Mouse (Mus musculus) MEL (cell line): Measurements from ENCODE around the gene Trmt1. TPM values are rescaled to one million over a fixed set of nuclear protein-coding genes. Genes with fewer than 3 reads are reported as not detected.

Experiments
- polyA plus RNA-seq, 2 experiments: library from polyadenylated mRNA; stranded (reverse) in 1 of 2; unstranded in 1 of 2; fragments of >175 nt in 1 of 2; fragments of >200 nt in 1 of 2; gene quantifications; 2 replicates each; pipeline versions ENCODE4 v1.2.1 to v1.2.4; 2012; ENCODE audit warnings: low replicate concordance in 2 of 2, low read depth in 1 of 2; ENCODE audit not compliant: insufficient read length in 2 of 2, insufficient read depth in 1 of 2, missing spikeins in 1 of 2
- total RNA-seq: library from RNA; depleted of rRNA; stranded (reverse); fragments of 300-350 nt; gene quantifications from 2 replicates; pipeline ENCODE4 v1.2.3, GENCODE M21; 2012; rRNA removed

Gene Trmt1
- total and polyA plus RNA-seq, 3 experiments, result 183 to 221 TPM; not detected in 1

Other genes with a start within 250 kb of the Trmt1 start
- gene Ier2, start 23.5 kb upstream of the Trmt1 start, total RNA-seq, result 22.5 and 24.4 TPM in 2 replicates
- gene Ier2, start 23.5 kb upstream of the Trmt1 start, polyA plus RNA-seq, result 100 to 1,000 TPM in 1 of 2 experiments, 10 to 100 TPM in 1; 37.7 to 258 TPM
- gene Nacc1, start 1.6 kb downstream of the Trmt1 start, total RNA-seq, result 42.5 and 45.3 TPM in 2 replicates
- gene Nacc1, start 1.6 kb downstream of the Trmt1 start, polyA plus RNA-seq, result 100 to 1,000 TPM in 1 of 2 experiments, not detected in 1; 106 TPM
- gene Lyl1, start 15.2 kb downstream of the Trmt1 start, total RNA-seq, result 75.5 and 88.7 TPM in 2 replicates
- gene Lyl1, start 15.2 kb downstream of the Trmt1 start, polyA plus RNA-seq, result 100 to 1,000 TPM; 136 to 149 TPM
- 5.6 and 7.9 TPM in 2 replicates for gene G430095P16Rik, start 36.7 kb downstream of the Trmt1 start, total RNA-seq
- 10 to 100 TPM in 1 of 2 experiments, not detected in 1; 17.1 TPM for gene G430095P16Rik, start 36.7 kb downstream of the Trmt1 start, polyA plus RNA-seq
- 11.3 and 14.4 TPM in 2 replicates for gene Nfix, start 114.0 kb downstream of the Trmt1 start, total RNA-seq
- gene Nfix, start 114.0 kb downstream of the Trmt1 start, polyA plus RNA-seq, result 10 to 100 TPM in 1 of 2 experiments, not detected in 1; 29.1 TPM
- gene Dand5, start 136.5 kb downstream of the Trmt1 start, total RNA-seq, result 1.4 and 1.7 TPM in 2 replicates
- 1 to 10 TPM in 1 of 2 experiments, not detected in 1; 2.2 TPM for gene Dand5, start 136.5 kb downstream of the Trmt1 start, polyA plus RNA-seq
- 47.5 and 51.8 TPM in 2 replicates for gene Gadd45gip1, start 145.2 kb downstream of the Trmt1 start, total RNA-seq
- 10 to 100 TPM in 1 of 2 experiments, not detected in 1; 62.9 TPM for gene Gadd45gip1, start 145.2 kb downstream of the Trmt1 start, polyA plus RNA-seq
- 62.6 and 66.7 TPM in 2 replicates for gene Rad23a, start 154.4 kb downstream of the Trmt1 start, total RNA-seq
- 100 to 1,000 TPM in 1 of 2 experiments, not detected in 1; 155 TPM for gene Rad23a, start 154.4 kb downstream of the Trmt1 start, polyA plus RNA-seq
- 550 and 567 TPM in 2 replicates for gene Calr, start 160.6 kb downstream of the Trmt1 start, total RNA-seq
- 1,000 to 10,000 TPM in 1 of 2 experiments, not detected in 1; 1,110 TPM for gene Calr, start 160.6 kb downstream of the Trmt1 start, polyA plus RNA-seq
- gene Farsa, start 170.7 kb downstream of the Trmt1 start, total RNA-seq, result 205 and 245 TPM in 2 replicates
- 100 to 1,000 TPM; 152 to 295 TPM for gene Farsa, start 170.7 kb downstream of the Trmt1 start, polyA plus RNA-seq
- gene Syce2, start 185.8 kb downstream of the Trmt1 start, total RNA-seq, result 60.6 and 75.5 TPM in 2 replicates
- 100 to 1,000 TPM in 1 of 2 experiments, not detected in 1; 115 TPM for gene Syce2, start 185.8 kb downstream of the Trmt1 start, polyA plus RNA-seq
- 9.7 and 10.7 TPM in 2 replicates for gene Gcdh, start 207.6 kb downstream of the Trmt1 start, total RNA-seq
- 10 to 100 TPM in 1 of 2 experiments, not detected in 1; 17.3 TPM for gene Gcdh, start 207.6 kb downstream of the Trmt1 start, polyA plus RNA-seq
- gene Klf1, start 215.6 kb downstream of the Trmt1 start, total RNA-seq, result 178 and 234 TPM in 2 replicates
- 100 to 1,000 TPM in 1 of 2 experiments, not detected in 1; 262 TPM for gene Klf1, start 215.6 kb downstream of the Trmt1 start, polyA plus RNA-seq
- gene Dnase2a, start 222.3 kb downstream of the Trmt1 start, total RNA-seq, result 53.7 and 62.3 TPM in 2 replicates
- 10 to 100 TPM in 1 of 2 experiments, not detected in 1; 83.4 TPM for gene Dnase2a, start 222.3 kb downstream of the Trmt1 start, polyA plus RNA-seq